Mouse (Mus musculus) kidney, adult 18-20 months (tissue): Measurements from ENCODE around the gene Otud1.

ENCODE experiments used
- DNase-seq: peaks from one replicate; pipeline ENCODE4 v3.0.0; 2021

Gene Otud1

DNA sequence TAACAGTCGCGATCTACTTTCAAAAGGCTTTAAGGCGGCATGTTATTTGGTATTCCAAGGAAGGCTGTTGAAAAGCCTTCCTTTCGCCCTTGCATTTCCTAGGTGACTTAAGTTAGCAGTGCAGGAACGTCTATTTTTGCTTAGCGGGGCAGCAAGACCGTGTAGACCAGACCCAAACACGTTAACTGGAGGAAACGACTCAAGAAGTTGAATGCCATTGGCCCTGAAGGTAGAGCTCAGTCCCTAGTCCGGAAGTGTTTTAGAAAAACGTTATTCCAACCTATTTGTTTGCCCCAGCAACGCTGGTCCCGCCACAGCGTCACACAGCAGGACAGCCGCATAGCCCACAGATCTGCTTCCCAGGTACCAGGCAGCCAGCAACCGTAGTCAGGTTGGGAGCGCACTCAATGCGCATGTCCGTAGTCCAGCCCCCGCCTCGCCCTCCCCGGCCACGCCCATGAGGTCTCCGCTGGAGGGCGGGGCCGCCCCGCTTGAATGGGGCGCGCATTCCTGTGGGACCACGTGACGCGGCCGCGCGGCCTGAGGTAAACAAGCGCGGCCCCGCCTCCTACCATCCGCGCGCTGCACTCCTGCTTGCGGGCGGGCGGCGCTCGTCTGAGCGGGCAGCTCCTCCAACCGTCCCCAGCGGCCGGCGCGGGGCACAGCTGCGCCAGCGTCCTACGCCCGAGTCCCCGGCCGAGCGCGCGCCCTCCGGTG is at the start of gene Otud1:
Gene Otud1 (plus strand): TSS at position 595 of the 717 bp plus-strand sequence.
- peak; percentile 98 for DNase-seq

DNA sequence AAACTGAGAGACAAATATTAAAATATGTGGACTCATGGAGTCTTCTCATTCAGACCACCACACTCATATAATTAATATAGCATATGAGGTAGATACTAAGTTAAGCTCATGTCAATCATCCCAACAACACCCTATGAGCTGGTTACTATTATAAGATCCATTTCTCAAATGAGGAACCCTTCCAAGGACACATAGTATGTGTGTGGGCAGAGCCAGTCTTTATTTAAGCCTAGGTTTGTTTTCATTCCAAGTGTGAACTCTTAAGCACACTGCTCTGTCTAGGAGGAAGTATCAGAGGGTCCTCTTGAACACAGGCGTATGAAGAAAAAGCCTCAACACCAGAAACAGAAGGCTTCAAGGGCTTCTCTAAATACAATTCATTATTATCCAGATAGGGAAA is 49.7 kb upstream of the Otud1 start:
- DNase-seq: no peak

DNA sequence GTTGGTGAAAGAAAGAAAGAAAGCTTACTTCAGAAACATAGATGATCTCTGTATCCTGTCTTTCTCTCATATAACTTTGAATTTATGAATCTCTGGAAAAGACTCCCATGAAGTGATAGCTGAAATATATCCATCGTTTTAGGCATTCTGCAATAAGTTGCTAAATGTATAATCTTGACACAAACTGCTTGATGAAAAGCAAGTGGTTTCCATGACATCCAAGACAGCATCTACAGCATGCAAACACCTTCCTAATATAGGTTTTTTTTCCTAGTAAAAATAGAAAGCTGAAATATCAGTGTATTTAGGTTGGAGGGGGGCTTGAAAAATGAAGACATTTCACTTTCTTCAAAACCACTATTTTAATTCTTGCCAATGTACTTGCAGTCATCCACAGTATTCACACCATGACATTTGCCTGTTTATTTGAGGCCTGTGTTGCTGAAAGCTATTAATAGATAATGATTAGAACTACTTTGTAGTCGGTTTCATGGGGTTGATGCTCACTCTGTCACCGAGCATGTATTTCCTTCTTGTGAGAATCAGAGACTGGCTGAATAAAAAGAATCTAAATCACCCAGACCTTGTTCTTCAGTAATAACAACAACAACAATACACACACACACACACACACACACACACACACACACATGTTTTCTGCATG is 49.0 kb upstream of the Otud1 start:
- no peak for DNase-seq

DNA sequence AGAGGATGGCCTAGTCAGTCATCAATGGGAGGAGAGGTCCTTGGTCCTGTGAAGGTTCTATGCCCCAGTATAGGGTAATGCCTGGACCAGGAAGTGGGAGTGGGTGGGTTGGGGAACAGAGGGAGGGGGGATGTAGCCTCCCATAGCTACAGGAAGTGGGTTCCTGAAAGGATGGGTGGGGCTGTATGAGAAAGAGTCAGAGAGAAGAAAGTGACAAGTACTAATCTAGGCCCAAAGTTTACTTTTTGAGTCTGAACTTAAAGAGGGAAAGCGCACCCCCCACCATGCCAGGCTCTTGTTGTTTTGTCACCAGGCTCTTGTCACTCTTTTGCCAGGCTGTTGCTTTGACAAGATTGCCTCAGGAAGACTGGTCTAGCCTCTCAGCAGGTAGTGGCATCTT is 35.5 kb upstream of the Otud1 start:
- DNase-seq: no peak

DNA sequence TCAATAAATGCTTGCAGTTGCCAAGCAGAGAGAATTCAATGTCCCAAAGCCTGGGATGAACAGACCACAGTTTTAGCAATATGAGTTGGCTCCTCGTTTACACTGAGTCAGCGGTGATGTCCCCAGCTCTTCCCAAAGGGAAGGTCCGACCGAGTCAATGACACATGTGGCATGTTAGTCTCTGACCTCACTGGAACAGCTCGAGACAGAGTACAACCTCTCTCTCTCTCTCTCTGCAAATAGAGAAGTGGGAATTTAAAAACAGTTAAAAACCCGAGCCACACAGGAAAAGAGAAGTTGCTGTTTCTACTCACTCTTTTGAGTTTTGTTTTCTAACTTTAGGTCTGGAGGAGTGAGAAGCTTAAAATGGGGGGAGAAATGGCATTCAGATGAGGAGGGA is 30.5 kb upstream of the Otud1 start:
- no peak for DNase-seq

DNA sequence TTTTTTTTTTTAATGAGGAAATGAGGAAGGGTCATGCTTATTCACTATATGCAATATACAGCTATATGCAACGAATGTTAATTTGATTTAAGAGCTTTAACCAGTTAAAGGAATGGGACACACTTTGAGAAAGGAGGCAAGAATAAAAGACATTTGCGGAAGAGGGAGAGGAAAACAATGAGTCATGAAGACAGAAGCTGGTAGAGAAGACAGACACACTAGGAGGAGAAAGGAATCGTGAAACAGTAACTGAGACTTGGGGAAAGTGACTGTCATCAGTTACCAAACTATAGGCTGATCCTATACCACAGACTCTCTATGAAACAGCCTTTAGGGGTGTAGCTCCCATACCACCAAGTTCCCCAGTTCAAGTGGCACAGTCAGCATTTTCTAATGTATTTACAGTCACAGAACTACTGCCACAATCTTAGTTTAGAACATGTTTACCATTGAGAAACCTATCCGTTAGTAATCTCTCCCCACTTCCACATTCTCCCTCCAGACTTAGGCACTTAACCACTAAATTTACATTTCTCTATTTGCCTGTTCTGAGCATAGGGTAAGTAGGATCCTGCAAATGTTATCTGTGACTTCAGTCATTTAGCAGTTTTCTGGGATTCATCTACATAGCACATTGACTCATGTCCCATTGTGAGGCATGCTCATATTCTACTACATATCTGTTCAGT is 29.5 kb upstream of the Otud1 start:
- no peak for DNase-seq

DNA sequence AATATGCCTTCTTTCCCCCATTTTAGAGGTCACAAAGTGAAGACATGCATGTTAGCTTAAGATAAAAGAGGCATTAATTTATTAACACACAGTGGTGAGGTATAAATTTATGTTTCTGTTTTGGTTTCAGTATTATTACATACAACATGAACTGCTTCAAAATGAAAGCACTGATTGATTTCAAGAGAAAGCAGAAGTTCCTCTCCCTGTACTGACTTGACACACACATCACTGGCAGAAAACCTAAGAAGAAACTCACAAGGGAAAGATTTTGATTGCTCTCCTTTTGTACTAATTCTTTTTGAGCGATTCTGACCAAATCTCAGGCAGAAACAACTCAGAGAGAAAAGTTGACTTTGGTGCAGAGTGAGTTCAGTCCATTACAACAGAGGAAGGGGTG is 27.0 kb upstream of the Otud1 start:
- DNase-seq: no peak

DNA sequence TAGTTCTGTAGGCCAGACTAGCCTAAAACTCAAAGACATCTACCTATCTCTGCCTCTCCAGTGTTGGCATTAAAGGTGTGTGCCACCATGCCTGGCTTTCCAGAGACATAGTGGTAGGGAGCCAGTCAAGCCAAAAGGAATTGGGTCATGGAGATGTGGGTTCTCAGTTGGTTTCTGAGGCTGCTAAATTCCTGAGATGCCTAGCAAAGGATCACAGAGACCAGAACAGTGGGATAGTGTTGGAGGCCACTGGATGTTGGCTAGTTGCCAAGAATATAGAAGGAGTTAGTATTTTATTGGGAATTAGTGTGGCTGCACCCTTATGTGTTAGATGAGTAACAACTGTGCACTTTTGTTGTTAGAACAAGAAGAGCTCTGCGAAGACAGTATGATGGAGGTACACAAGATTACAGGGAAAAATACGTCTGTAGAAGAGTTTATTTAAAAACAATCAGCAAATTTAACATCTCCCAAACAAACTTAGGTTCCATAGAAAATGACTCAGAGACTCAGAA is 24.1 kb upstream of the Otud1 start:
- no peak for DNase-seq

DNA sequence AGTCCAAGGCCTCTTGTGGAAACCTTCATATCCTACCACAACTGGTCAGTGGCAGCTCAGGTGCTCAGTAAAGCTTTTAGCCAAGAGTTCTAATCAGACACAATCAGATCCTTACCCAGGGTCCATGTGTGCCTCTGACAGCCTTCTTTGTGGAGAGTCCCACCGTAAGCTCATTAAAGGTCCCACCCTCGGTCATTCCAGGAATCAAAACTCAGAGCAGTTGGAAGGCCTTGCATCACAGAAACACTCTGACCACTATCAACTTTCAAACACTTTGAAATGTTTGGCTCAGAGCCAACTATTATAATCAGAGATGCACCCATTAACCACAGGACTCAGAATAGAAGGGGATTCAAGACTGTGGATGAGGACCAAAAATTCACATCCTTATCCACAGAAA is 12.4 kb upstream of the Otud1 start:
- no peak for DNase-seq

DNA sequence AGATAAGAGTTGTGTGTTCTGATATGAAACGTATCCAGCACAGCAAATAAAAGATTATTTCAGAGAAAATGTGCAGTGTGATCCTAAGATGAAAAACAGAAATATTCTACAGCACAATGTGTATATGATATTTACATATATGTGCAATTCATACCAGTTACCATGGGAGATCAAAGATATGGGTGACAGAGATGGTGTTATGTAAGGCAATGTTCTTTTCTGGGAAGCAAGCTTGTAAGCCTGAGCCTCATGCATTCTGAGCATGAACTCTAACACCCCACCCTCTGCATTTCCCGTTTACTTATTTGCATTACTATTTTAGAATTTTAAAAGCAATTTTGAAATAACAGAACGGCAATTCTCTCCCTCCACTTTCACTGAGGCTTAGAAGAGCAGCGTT is 11.4 kb upstream of the Otud1 start:
- no peak for DNase-seq

DNA sequence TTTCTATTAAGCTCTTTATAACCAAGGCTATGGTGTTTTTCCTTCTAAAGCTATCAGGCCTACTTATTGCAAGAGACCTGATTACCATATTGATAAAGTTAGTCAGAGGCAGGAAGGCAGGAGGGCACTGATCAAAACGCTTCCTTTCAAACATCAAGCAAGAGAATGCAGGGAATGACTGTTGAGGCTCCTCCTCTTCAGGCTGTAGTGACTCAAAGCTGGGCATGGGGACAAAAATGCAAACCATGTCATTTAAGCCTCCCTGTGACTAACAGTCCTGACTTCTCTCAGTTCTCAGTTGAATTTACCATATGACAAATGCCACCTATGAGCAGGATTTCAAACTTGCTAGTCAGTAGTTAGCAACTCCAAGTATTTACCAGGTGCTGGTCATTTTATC is 10.6 kb upstream of the Otud1 start:
- no peak for DNase-seq

DNA sequence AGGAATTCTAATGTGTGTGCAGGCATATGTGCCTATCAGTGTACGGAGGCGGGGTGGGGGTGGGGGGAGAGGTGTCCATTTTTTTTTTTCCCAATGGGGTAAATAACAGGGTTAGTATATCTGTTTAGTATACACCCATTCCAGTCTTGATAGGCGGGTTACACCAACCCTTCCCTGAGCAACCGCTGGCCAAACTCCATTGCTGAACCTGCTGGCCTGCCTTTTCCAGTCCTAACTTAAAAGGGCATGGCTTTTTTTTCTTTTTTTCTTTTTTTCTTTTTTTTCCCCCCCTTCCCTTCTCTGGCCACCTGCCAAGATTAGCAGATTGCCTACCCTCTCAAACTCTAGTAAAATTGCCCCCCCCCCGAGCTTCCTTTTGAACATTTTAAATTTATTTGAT is 1.1 kb upstream of the Otud1 start:
- no peak for DNase-seq

DNA sequence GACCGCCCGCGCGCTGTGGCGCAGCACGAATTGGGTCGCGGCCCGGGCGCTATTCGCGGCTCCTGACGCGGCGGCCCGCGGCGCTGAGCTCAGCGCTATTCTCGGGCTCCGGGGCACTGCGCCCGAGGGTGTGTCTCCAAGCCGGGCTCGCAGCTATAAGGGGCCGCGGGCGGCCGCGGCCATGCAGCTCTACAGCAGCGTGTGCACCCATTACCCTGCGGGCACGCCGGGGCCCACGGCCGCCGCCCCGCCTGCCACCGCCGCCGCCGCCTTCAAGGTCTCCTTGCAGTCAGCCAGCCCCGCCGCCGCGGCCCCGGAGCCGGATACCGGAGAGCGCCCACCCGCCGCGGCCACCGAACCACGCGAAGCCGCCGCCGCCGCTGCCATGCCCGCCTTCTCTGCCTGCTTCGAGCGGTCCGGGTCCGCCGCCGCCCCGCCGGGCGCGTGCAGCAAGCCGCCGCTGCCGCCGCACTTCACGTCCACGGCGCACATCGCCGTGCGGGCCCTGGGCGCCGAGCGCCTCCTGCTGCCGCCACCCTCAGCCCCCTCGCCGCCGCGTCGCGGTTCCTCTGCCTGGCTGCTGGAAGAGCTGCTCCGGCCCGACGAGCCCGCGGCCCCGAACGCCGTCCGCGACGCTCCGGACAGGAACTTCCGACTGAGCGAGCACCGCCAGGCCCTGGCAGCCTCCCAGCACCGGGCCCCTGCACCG is 483 bp downstream of the Otud1 start:
- peak; percentile 73 for DNase-seq

DNA sequence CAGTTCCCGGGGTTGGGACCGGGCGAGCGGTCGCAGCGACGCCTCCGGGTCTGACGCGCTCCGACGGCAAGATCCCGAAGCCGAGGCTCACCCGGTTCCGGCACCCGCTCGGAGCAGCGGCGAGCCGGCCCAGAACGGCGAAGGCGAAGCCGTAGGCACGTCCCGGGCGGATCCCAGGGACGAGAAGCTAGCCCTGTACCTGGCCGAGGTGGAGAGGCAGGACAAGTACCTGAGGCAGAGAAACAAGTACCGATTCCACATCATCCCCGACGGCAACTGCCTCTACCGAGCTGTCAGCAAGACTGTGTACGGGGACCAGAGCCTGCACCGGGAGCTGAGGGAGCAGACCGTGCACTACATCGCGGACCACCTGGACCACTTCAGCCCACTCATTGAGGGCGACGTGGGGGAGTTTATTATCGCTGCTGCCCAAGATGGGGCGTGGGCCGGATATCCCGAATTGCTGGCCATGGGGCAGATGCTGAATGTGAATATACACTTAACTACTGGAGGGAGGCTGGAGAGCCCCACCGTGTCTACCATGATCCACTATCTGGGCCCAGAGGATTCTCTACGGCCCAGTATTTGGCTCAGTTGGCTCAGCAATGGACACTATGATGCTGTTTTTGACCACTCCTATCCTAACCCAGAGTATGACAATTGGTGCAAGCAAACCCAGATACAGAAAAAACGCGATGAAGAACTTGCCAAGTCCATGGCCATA is 1.3 kb downstream of the Otud1 start:
- peak; percentile 61 for DNase-seq

DNA sequence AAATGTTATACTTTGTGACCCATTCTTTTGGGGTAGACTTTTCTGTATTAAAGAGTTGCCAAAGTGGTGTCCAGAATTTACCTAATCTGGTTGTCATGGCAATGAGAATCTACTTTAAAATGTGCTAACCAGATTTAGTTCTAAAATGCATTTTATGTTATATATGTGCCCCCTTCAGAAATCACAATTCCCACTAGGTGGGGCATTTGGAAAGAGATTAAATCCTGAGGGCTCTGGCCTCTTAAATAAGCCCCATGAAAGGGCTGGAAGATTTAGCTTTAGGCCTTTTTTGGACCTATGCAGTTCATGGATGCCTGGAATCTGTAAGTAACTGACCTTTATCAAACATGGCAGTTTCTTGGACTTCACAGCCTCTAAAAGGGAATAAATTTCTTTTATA is 3.3 kb downstream of the Otud1 start:
- DNase-seq: no peak

DNA sequence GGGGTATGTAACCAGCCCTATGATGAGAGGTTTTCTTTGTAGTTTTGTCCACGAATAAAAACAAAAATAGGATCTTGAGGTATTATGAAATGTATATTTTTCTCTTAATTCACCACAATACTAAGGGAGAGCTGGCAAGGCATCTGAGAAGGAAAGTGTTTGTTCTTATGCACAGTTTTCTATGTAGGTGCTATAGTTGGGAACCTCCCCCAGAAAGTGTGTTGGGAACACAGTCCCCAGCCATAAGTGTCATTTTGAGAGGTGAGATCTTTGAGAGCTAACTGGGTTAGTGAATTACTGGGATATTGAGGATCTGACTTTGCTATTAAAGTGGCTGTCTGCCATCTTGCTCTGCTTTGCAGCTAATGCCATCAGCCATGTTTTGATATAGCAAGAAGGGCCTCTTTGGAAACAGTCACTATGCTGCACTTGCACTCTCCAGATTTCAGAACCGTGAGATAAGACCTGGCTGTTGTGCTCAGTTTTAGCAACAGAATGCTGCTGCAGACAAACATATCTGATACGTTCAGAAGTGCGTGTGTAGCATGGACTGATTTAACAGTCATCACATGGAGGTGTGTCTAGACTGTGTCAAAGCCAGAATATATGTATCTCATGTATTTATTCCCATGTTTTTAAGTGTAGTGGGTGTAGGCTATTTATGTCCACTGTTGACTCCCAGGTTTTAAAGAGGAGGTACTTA is 5.7 kb downstream of the Otud1 start:
- DNase-seq: no peak

DNA sequence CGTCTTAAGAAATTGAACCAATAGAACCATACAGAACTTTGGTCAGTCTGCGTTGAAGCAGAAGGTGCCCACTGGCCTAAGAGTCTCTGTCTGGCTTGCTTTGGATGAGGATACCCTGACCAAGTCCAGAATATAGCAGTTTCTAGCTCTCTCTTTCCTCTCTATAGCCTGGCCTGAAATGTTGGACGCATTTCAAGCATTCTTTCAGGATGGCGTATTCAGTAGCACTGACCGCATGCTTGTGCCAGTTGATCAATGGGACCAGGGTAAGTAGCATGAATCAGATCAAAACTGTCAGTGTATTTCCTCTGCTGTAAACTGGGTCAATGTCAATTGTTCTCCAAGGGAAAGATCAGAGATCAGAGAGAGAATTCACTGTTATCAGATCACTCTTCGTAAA is 6.6 kb downstream of the Otud1 start:
- DNase-seq: no peak

DNA sequence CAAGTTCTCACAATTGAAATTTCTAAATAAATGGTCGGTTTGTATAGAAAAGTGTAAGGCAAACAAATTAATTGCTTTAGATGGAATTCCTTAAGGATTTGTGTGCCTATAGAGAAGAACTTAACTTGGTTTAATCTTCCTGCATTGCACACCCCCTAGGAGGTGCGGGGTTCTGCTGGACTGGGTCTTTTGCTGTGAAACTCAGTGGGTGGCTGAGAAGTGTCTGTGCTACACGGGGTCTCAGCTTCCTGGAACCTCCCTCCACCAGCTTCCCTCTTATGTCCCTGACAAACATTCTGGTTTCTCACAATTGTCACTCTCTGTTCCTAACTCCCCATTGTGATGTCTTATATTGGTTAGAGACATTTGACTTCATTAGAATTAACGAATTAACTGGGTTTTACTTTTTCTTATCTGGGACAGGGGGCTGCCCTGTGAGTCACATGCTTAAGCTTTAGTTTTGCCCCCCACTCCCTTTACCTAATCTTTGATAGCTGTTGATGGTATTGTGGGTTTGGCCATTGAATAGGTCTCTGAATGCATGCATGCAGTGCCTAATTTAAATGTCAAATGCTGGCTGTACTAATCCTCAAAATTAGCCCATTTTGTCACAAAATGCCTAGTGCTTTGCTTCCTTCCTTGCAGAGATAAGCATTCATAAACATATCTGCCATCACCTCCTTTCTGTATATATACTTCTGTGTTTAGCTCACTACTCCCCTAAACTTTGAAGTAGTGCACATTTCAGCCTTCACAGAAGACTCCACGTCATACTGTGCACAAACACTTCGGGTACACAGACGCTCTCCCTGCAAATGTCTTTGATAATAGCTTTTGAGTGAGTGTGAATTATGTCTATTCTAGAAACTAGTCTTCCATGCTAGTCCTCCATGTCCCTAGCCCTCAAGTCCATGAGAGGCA is 7.3 kb downstream of the Otud1 start:
- DNase-seq: no peak

DNA sequence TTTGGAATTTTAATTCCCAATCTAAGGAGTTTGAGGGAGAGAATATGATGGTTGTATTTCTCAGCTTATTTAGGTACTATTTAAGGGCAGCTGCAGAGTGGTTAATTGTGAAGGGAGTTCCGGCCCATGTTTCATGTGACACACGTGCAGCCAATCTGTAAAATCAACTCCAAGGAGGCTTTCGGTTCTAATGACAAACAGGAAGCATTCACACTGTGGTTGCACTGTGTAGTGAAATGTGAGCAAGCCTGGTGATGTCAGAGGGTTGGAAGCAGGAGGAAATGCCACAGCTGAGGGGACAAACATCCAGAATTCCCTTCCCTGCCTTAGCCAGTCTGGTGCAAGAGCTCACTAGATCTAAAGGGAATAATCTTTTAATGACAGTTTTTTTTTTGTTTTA is 8.3 kb downstream of the Otud1 start:
- DNase-seq: peak; percentile 17

DNA sequence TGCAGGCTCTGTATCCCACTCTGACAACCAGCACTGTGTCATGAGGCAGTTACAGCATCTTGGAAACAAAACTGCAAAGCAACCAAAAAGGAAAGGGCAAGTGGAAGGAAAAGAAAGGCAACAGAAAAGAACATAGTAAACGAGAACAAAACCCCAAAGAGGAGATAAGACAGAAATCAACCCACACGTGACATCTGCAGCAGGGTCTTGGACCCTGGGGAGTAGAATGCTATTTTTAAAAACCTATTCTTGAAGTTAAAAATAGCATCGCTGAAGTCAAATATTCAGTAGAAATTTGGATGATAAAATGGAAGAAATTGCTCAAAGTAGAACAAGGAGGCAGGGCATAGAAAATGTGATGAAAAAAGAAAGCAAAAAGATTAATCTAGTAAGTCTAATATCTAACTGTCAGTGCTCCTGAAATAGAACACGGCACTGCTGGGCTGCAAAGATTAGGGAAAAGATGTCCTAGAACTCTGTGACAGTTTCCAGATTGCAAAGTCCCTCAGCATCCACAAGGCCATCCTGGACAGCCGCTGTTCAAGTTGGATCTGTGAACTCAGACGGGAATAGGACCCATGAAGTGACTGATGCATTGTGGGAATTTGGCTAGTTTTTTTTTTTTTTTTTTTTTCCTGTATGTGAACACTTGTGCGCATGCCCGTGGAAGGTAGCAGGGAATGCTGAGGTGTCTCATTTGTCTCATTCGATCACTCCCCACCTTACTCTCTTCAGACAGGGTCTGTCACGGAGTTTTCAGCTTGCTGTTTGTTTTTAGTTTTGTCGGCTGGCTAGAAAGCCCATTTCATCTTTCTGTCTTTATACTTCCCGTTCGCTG is 13.5 kb downstream of the Otud1 start:
- DNase-seq: no peak
